Mouse (Mus musculus) heart, embryonic 11.5 days (tissue): ENCODE data around the gene Smo. TPM values are rescaled to one million over a fixed set of nuclear protein-coding genes. Genes with fewer than 3 reads are reported as not detected.

ENCODE experiments used
- polyA plus RNA-seq: library from polyadenylated mRNA; unstranded; fragments of >200 nt; fragmentation: Nextera tagmentation; extraction: Ambion mirVana; gene quantifications from 2 replicates; pipeline ENCODE4 v1.2.1, GENCODE M21; 2014

Smo gene
- polyA plus RNA-seq, 1 experiment from 2014 or later, result 22.4 TPM

Other genes with a start within 250 kb of the Smo start
- gene Kcp, start 227.6 kb upstream of the Smo start, polyA plus RNA-seq, result 10.9 and 13.1 TPM in 2 replicates
- gene Irf5, start 208.9 kb upstream of the Smo start, polyA plus RNA-seq, result 11.6 and 14.8 TPM in 2 replicates
- 64.5 and 83.9 TPM in 2 replicates for gene Tnpo3, start 125.6 kb upstream of the Smo start, polyA plus RNA-seq
- gene Tspan33, start 41.3 kb upstream of the Smo start, polyA plus RNA-seq, result 11.9 and 12.1 TPM in 2 replicates
- 9.9 and 11.6 TPM in 2 replicates for gene Ahcyl2, start 32.5 kb downstream of the Smo start, polyA plus RNA-seq
- 21.5 and 25.7 TPM in 2 replicates for gene Strip2, start 181.5 kb downstream of the Smo start, polyA plus RNA-seq